Mouse (Mus musculus) adrenal gland, adult 8-10 months (tissue): ENCODE measurements around the gene March6. TPM values are rescaled to one million over a fixed set of nuclear protein-coding genes. Genes with fewer than 3 reads are reported as not detected.

Source experiments
- DNase-seq: peaks from one replicate; pipeline ENCODE4 v3.0.0; 2022
- total RNA-seq, 4 experiments: library from RNA; stranded (reverse); gene quantifications; 2 replicates each; pipeline ENCODE4 v1.2.4; 2022

March6 gene
- 100 to 1,000 TPM; 143 to 180 (median 160) TPM for total RNA-seq

GRCm38 (mm10) chr15:31530659-31531445 is at the start of gene March6:
March6 (minus strand) TSS chr15:31531053.
- peak; percentile 81 for DNase-seq

- DNase-seq = no peak
Measured at GRCm38 (mm10) chr15:31576076-31576475, 45.2 kb upstream of the March6 start.

- DNase-seq = no peak
Measured at GRCm38 (mm10) chr15:31573692-31574091, 42.8 kb upstream of the March6 start.

- no peak for DNase-seq
Measured at GRCm38 (mm10) chr15:31573287-31573686, 42.4 kb upstream of the March6 start.

- no peak for DNase-seq
Measured at GRCm38 (mm10) chr15:31571906-31572722, 41.3 kb upstream of the March6 start.

- DNase-seq = no peak
Measured at GRCm38 (mm10) chr15:31570959-31571358, 40.1 kb upstream of the March6 start.

- peak; percentile 71 for DNase-seq
Measured at GRCm38 (mm10) chr15:31569325-31570022, 38.6 kb upstream of the March6 start.

- DNase-seq = peak; percentile 69
Measured at GRCm38 (mm10) chr15:31568581-31568996, 37.7 kb upstream of the March6 start.

- no peak for DNase-seq
Measured at GRCm38 (mm10) chr15:31567431-31567830, 36.6 kb upstream of the March6 start.

GRCm38 (mm10) chr15:31565786-31566185 is 34.9 kb upstream of the March6 start:
- DNase-seq = no peak

- DNase-seq = peak; percentile 56
Measured at GRCm38 (mm10) chr15:31565184-31565583, 34.3 kb upstream of the March6 start, which contains the start of gene Cmbl. Cmbl (plus strand) TSS chr15:31565389.

- peak; percentile 72 for DNase-seq
Measured at GRCm38 (mm10) chr15:31563577-31564546, 33.0 kb upstream of the March6 start.

- no peak for DNase-seq
Measured at GRCm38 (mm10) chr15:31562847-31563246, 32.0 kb upstream of the March6 start.

- no peak for DNase-seq
Measured at GRCm38 (mm10) chr15:31561976-31562375, 31.1 kb upstream of the March6 start.

GRCm38 (mm10) chr15:31561390-31561789 is 30.5 kb upstream of the March6 start:
- no peak for DNase-seq

- no peak for DNase-seq
Measured at GRCm38 (mm10) chr15:31554855-31555254, 24.0 kb upstream of the March6 start.

GRCm38 (mm10) chr15:31550381-31550780 is 19.5 kb upstream of the March6 start:
- no peak for DNase-seq

- DNase-seq = no peak
Measured at GRCm38 (mm10) chr15:31547421-31547820, 16.6 kb upstream of the March6 start.

GRCm38 (mm10) chr15:31546291-31546690 is 15.4 kb upstream of the March6 start:
- no peak for DNase-seq

- DNase-seq = no peak
Measured at GRCm38 (mm10) chr15:31545058-31545457, 14.2 kb upstream of the March6 start.

GRCm38 (mm10) chr15:31543246-31543645 is 12.4 kb upstream of the March6 start:
- DNase-seq = no peak
